Mouse (Mus musculus): ENCODE measurements around the gene Arhgap22.

DNA sequence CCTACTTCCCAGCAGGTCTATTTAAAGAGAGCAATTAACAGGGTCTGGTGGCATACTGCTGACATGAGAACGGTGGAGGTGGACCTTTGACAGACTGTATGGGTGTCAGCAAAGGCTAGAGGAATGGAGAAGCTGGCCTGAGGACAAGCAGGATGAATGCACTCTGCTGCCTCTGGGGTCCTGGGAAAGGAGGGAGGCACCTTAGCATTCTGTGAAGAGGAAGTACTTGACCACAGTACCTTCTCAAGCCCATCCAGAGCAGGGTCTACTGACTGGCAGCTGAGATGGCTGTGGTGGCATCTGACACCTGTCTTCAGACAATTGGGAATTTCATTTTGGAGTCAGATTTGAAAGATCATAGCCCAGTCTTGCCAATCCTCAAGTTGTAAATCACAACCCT, 159.4 kb downstream of the Arhgap22 start:
- TF ChIP-seq POLR2A (IDR thresholded peaks at IDR 0.05; ENCODE audit: borderline replicate concordance, low read depth, low read length) (no peak), CTCF (IDR thresholded peaks at IDR 0.05; ENCODE audit: low read depth, low read length) (no peak)
